Mouse (Mus musculus): Measurements from ENCODE around the gene Prl8a6.

Prl8a6 gene

DNA sequence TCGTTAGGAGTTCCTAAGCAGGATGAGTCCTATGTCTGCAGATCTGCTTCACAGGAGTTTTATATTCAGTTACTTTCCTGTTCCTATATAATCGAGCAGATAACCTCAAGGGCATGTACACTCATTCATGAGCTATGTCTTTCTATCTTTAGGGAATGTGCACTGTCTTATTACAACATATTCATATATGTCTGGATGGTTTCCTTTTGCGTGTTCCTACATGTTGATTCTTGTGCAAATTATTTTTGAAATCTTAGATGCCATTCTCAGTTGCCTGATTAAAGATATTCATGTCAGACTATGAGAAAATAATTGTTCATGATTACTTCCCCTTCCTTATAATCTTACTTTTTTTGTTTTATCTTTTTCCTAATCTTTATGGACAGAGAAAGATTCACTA, at the start of gene Prl8a6:
Prl8a6 (minus strand) TSS at position 101 of the 400 bp plus-strand sequence.
- no peak for DNase-seq (ENCODE audit: low spot score in 2 of 2)

DNA sequence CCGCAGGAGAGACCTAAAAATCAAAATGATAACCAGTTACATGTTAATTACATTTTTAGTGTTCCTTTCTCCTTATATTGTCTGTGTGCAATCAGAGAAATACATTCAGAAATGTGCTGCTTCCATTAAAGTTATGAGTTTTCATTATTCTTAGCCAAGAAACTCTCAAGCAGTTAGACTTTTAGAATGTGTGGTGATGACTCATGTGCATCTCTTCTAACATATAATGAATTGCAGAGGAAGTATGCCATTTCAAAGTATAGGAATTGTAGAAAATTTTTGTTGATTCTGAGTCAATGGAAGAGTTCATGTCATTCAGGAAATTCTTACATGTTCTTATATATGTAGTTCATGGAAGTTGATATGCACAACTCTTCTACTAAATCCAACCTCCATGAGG, 5.3 kb downstream of the Prl8a6 start:
- no peak for DNase-seq (ENCODE audit: low spot score in 2 of 2)

DNA sequence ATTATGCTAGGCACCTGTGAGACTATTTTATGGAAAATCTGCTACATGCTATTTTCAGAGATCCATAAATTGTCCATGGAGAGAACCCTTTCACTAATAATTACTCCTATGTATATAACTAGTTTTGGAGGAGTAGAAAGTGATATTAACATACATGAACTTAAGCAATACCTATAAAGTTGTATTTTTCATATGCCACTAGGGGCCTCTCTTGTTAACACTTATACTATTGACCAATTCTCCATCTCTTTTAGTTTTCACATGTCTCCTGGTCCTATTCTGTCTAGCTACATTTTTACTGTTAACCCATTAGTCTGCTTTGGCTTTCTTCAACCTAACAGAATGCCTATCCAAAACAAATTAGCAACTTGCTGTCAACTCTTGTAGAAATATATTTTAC, 24.8 kb downstream of the Prl8a6 start:
- no peak for DNase-seq (ENCODE audit: low spot score in 2 of 2)

DNA sequence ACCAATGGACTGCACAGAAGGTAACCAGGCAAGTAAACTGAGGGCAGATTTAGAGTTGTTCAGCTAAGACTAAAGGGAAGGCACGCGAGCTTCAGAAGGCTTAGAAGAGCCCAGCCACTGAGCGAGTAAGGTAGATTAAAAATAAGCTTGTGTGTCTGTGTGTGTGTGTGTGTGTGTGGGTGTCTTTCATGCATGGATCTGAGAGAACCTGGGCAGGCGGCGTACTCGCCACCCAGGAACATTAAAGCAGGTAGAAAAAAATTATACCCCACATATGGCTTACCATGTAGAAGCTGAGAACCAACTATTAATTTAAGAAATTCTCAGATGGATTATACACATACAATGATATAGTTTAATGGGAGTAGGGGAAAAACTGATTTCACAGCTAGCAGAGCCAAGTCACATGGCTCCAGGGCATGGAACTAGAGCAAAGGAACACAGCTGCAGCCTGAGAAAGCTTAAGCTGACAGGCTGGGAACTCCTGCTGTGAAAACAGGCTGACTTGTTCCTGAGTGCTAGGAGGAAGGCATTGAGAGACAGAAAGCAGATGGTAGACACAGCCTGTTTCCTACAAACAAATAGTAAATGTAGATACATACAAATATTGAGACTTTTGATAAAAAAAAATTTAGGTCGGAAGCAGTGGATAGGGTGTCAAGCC, 39.3 kb downstream of the Prl8a6 start:
- DNase-seq (ENCODE audit: low spot score in 2 of 2), result no peak

DNA sequence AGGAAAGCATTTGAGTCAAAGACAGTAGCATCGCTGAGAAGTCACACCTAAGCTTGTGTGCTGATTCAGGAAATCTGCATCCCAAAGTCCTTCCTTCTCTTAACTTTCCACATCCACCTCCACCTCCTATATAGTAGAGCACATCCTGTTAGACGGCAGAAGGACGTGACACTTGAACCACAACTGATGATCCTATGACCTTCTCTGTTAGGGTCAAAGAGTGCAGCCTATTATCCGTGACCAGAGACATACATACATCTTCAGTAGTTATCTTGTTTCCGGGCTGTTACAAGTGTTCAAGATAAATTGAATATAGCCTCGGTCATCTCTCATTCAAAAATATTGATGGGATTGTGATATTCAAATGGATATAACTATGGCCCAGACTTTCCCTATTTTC, 47.7 kb downstream of the Prl8a6 start, which contains the start of gene Prl2b1:
Prl2b1 (minus strand) TSS at position 101 of the 400 bp plus-strand sequence.
- DNase-seq (ENCODE audit: low spot score in 2 of 2), result no peak

Measured in thymus, postnatal 10 days (tissue).